Mouse (Mus musculus) CH12.LX (cell line): Measurements from ENCODE around the gene Cebpzos.
A peak's percentile ranks its signal among the peaks of the same experiment; 100 is the strongest.

Experiments used
- CHD1 ChIP-seq: IDR thresholded peaks from 2 replicates; pipeline ENCODE4 v1.6.1; 2012; ENCODE audit warnings: low read depth, low read length, improper control_type of control experiment, inconsistent platforms
- CTCF ChIP-seq, 2 experiments: IDR thresholded peaks in 1 of 2; conservative IDR thresholded peaks in 1 of 2; 2 replicates each; pipeline ENCODE4 v1.5.1; 2011 to 2012; ENCODE audit warnings: low read depth in 2 of 2, low read length in 2 of 2, improper control_type of control experiment in 1 of 2, inconsistent platforms in 1 of 2, mild to moderate bottlenecking in 1 of 2, moderate library complexity in 1 of 2
- E2F4 ChIP-seq: IDR thresholded peaks from 2 replicates; pipeline ENCODE4 v1.6.1; 2011; ENCODE audit warnings: low read depth, low read length, improper control_type of control experiment; ENCODE audit not compliant: insufficient replicate concordance
- JUN ChIP-seq: IDR thresholded peaks from 2 replicates; pipeline ENCODE4 v1.6.1; 2011; ENCODE audit warnings: low read depth, mild to moderate bottlenecking, low read length, improper control_type of control experiment, moderate library complexity; ENCODE audit not compliant: insufficient read depth
- MAX ChIP-seq: IDR thresholded peaks from 2 replicates; pipeline ENCODE4 v1.6.1; 2011; ENCODE audit warnings: low read length, improper control_type of control experiment
- MAZ ChIP-seq: IDR thresholded peaks from 2 replicates; pipeline ENCODE4 v1.6.1; 2012; ENCODE audit warnings: low read depth, mild to moderate bottlenecking, inconsistent platforms, low read length, improper control_type of control experiment, moderate library complexity
- ZNF384 ChIP-seq: IDR thresholded peaks from 2 replicates; pipeline ENCODE4 v1.6.1; 2012; ENCODE audit warnings: low read depth, low read length, improper control_type of control experiment, inconsistent platforms

DNA sequence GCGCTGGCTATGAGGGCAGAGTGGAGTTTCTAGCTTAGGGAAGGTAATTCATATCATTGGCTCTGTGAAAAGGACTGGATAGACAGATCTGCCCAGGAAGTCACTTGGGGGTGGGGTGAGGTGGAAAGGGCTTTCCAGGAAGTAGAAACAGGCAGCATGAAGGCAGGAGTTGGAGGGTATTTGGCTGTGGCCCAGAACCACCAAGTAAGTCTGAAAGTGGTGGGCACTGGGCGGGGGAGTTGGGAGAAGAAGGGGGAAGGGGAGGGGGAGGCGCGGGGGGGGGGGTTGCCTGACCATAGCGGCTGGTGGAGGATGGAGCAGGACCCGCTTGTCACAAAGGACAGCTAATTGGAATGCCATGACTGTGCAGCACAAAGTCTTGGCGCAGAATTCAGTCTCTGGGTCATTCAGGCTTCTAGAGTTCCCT lies 34.4 kb upstream of the Cebpzos start:
- TF ChIP-seq E2F4 (no peak), CHD1 (no peak), CTCF (conservative IDR thresholded peaks at IDR 0.05 in 1 of 2, IDR thresholded peaks at IDR 0.05 in 1 of 2; ENCODE audit: low read depth in 2 of 2, low read length in 2 of 2) (no peak), JUN (no peak), ZNF384 (no peak), MAX (no peak), MAZ (0 out of 2 replicates have a peak, but pooled peaks have one; percentile 23)
